Mouse (Mus musculus): ENCODE data around the gene Slc27a2. TPM values are rescaled to one million over a fixed set of nuclear protein-coding genes. Genes with fewer than 3 reads are reported as not detected.
A peak's percentile ranks its signal among the peaks of the same experiment; 100 is the strongest.

Slc27a2 gene
- total RNA-seq, 2 experiments from 2014 or later: not detected

GRCm38 (mm10) chr2:126530581-126530980, 21.6 kb upstream of the Slc27a2 start:
- Histone ChIP-seq H3K27ac (no peak overlapping the region), H3K4me3 (no peak overlapping the region)
- DNase-seq: no peak
- no peak for TF ChIP-seq CTCF (IDR thresholded peaks at IDR 0.05)
- intact Hi-C loops (cut with DNase I): no loop called here

GRCm38 (mm10) chr2:126537654-126538053, 14.6 kb upstream of the Slc27a2 start:
- no peak for DNase-seq
- H3K27ac ChIP-seq: no peak overlapping the region
- no peak for TF ChIP-seq CTCF (IDR thresholded peaks at IDR 0.05)
- intact Hi-C loops (cut with DNase I): no loop called here
- no peak overlapping the region for H3K4me3 ChIP-seq

- Histone ChIP-seq H3K27ac (no peak overlapping the region), H3K4me3 (no peak overlapping the region)
- intact Hi-C loops (cut with DNase I): no loop called here
- DNase-seq: no peak
- TF ChIP-seq CTCF (IDR thresholded peaks at IDR 0.05): no peak
These were observed 11.7 kb upstream of the Slc27a2 start for GRCm38 (mm10) chr2:126540390-126540925.

GRCm38 (mm10) chr2:126542211-126542610, 10.0 kb upstream of the Slc27a2 start:
- no peak for TF ChIP-seq CTCF (IDR thresholded peaks at IDR 0.05)
- no peak for DNase-seq
- intact Hi-C loops (cut with DNase I): no loop called here
- Histone ChIP-seq H3K27ac (no peak overlapping the region), H3K4me3 (no peak overlapping the region)

DNA sequence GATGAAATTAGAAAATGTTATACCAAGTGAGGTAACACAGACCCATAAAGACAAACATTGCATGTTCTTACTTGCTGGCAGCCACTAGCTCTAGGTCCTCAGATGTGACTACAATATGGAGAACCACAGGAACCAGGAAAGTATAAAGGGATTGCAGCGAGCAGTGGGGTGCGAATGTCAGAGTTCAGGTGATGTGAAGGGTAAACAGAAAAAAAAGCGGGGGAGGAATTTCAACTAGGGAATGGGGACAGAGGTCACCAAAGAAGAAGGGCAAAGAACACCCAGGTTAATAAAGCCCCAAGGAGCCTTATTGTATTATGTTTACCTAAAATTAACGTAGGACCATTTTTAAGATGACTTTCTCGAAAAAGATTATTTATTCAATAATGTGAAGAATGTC, 6.9 kb upstream of the Slc27a2 start:
- Histone ChIP-seq H3K27ac (no peak overlapping the region), H3K4me3 (no peak overlapping the region)
- intact Hi-C loops (cut with DNase I): no loop called here
- DNase-seq: no peak
- no peak for TF ChIP-seq CTCF (IDR thresholded peaks at IDR 0.05)

DNA sequence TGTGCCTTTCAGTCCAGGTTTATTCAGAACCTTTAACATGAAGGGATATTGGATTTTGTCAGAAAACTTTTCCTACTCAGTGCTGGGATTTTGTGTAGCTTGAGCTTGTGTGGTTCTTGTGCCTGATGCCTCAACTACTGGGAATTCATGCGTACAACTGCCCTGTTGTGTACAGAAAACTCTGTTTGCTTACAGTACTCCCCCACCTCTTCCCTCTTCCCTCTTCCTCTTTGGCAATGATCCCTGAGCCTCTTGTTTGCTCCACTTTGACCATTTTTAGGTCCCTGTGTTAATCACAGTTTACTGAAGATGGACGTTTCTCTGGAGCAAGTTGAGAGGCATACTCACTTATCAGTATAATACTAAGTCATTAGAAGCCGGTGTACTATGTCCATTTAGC, 5.8 kb upstream of the Slc27a2 start:
- TF ChIP-seq CTCF (IDR thresholded peaks at IDR 0.05): no peak
- Histone ChIP-seq H3K27ac (no peak overlapping the region), H3K4me3 (no peak overlapping the region)
- intact Hi-C loops (cut with DNase I): no loop called here
- no peak for DNase-seq

DNA sequence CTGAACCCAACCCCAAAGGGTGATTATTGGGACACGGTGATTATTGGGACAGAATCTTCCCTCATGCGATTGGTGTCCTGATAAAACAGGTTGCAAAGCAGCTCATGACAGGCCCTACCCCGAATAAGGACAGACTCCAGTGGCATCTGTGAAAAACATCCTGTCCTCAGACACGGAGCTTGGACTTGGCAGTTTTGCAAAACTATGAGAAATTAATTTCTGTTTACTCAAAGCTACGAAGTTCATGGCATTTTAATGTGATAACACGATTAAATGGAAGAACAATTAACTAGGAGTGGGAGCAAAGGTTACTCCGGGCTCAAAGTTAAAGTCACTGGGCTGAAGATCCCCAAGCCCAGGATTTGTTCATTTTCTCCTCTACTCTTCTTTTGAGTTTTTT, 2.5 kb upstream of the Slc27a2 start:
- Histone ChIP-seq H3K27ac (no peak overlapping the region), H3K4me3 (no peak overlapping the region)
- intact Hi-C loops (cut with DNase I): no loop called here
- TF ChIP-seq CTCF (IDR thresholded peaks at IDR 0.05): no peak
- no peak for DNase-seq

GRCm38 (mm10) chr2:126551244-126551890, 840 bp upstream of the Slc27a2 start:
- Histone ChIP-seq H3K27ac (no peak overlapping the region), H3K4me3 (no peak overlapping the region)
- intact Hi-C loops (cut with DNase I): no loop called here
- DNase-seq: no peak
- no peak for TF ChIP-seq CTCF (IDR thresholded peaks at IDR 0.05)

- H3K4me3 ChIP-seq: no peak overlapping the region
- no peak for TF ChIP-seq CTCF (IDR thresholded peaks at IDR 0.05)
- no peak overlapping the region for H3K27ac ChIP-seq
- no peak for DNase-seq
- intact Hi-C loops (cut with DNase I): no loop called here
These were observed 311 bp upstream of the Slc27a2 start for GRCm38 (mm10) chr2:126551896-126552295.

DNA sequence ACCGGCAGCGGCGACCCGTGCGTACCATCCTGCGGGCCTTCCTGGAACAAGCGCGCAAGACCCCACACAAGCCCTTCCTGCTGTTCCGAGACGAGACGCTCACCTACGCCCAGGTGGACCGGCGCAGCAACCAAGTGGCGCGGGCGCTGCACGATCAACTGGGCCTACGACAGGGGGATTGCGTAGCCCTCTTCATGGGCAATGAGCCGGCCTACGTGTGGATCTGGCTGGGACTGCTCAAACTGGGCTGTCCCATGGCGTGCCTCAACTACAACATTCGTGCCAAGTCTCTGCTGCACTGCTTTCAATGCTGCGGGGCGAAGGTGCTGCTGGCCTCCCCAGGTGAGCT, 1.1 kb downstream of the Slc27a2 start:
- no peak for TF ChIP-seq CTCF (IDR thresholded peaks at IDR 0.05)
- peak overlapping the region; percentile 60 for H3K4me3 ChIP-seq

DNA sequence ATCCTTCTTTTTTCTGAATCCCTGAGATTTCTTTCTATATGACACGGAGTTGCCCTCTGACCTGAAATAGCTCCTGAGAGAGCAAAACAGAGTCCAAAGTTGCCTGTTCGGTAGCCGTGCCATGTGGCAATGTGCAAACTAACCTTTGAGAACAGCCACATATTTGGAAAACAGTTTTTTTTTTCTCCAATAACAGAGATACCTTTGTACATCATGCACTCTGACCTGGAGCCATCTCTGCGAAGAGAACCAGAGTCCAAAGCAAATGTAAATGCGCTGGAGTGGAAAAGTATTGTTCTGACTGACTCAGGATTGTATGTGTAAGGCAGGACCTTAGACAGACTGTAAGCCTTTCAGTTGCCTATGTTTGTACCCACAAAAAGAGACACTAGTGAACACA, 3.3 kb downstream of the Slc27a2 start:
- intact Hi-C loops (cut with DNase I): no loop called here
- Histone ChIP-seq H3K27ac (no peak overlapping the region), H3K4me3 (no peak overlapping the region)
- TF ChIP-seq CTCF (IDR thresholded peaks at IDR 0.05): no peak
- no peak for DNase-seq

More for the DNA sequence above, 1.1 kb downstream of the Slc27a2 start:
- no peak for DNase-seq
- intact Hi-C loops (cut with DNase I): no loop called here
- H3K27ac ChIP-seq: no peak overlapping the region

GRCm38 (mm10) chr2:126560094-126560493, 7.9 kb downstream of the Slc27a2 start:
- intact Hi-C loops (cut with DNase I): no loop called here
- no peak for TF ChIP-seq CTCF (IDR thresholded peaks at IDR 0.05)

GRCm38 (mm10) chr2:126563411-126564105, 11.4 kb downstream of the Slc27a2 start:
- no peak for DNase-seq
- no peak overlapping the region for H3K27ac ChIP-seq
- intact Hi-C loops (cut with DNase I): no loop called here
- H3K4me3 ChIP-seq: no peak overlapping the region
- no peak for TF ChIP-seq CTCF (IDR thresholded peaks at IDR 0.05)

More at GRCm38 (mm10) chr2:126560094-126560493, 7.9 kb downstream of the Slc27a2 start:
- Histone ChIP-seq H3K4me3 (no peak overlapping the region), H3K27ac (no peak overlapping the region)
- DNase-seq: no peak

DNA sequence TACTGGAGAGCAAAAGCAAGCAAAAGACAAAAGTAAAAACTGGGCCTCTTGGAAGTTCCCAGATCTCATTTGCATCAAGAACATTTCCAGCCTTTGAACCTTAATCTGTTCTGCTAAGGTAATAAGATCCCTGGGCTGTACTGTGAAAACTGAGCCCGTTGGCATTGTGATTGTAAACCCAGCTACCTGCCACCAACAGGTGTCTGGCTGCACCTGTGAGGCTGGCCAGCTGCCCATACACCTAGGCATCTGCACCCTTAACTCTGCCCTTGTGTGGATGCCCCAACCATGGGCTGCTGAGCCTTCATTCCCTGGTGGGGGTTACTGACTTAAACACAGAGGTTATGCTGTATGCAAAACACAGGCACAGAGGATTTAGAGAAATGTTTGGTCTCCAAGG, 20.0 kb downstream of the Slc27a2 start:
- no peak for DNase-seq
- TF ChIP-seq CTCF (IDR thresholded peaks at IDR 0.05): no peak
- intact Hi-C loops (cut with DNase I): no loop called here
- H3K27ac ChIP-seq: no peak overlapping the region
- H3K4me3 ChIP-seq: no peak overlapping the region
